In the genomic region with DNA sequence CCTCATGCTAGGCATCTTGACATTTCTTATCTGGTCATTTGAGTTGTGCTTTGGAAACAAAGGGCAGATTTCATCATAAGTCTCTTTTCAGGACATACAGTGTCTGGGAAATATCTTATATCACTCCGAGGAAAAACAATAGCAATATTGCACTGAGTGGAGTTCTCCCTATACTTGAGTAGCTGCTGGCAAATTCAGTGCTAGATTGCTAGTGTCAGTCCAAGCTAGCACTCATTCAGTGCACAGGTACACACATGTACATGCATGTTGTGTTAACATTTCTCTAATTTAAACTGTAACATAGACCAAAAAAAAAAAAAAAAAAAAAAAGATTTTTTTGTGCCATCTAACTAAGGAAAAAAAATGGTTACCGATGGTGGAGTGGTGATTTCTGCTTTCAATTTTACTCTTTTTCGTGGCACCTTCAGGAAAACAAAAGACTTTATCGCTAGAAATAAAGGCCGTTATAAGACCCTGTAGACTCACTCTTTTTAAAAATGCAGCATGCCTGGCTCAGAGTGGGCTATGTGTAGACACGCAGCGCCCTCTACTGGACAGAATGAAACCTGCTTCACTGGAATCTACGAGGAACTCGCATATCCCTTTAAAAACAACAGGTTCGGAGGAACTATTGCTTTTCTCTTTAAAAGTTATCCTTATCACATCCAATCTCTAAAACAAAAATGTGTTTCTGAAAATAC, we compare ENCODE assay signal across 8 mouse cellular contexts.
DNase-seq lines count a peak whose midpoint lies in the region; ATAC-seq lines count a peak whose summit lies in the region.

No protein-coding gene starts in this region.

- ATAC-seq in common myeloid progenitor, adult 5-6 weeks (replicated peaks; ENCODE audit: low read depth, poor library complexity, severe bottlenecking): peak; percentile 89
- peak; percentile 76 for ATAC-seq in megakaryocyte, adult 5-6 weeks (ENCODE audit: poor library complexity, severe bottlenecking)

- peak; percentile 79 for DNase-seq in adipocyte (ENCODE audit: low spot score)
- peak; percentile 82 for DNase-seq in gastrocnemius, postnatal 10 days
- peak; percentile 90 for DNase-seq in hindlimb bud, embryonic 11.5 days (ENCODE audit: extremely low spot score, low read depth, low spot score)
- DNase-seq in left cerebral cortex, adult 8-10 months (ENCODE audit: low spot score in 2 of 2): peak; percentile 55 to 69
- DNase-seq in right cerebral cortex, postnatal 25 days: peak; percentile 83
- DNase-seq in urinary bladder, postnatal 36 days (ENCODE audit: low spot score in 2 of 2): peak; percentile 72 to 75

Comparison
In these comparisons a context has a peak if more than half of its experiments do, and no peak if none do; other contexts are left out.
1. Peak in every context shown above with its lines: DNase-seq and ATAC-seq.